Mouse (Mus musculus): ENCODE measurements around the gene Havcr2. TPM values are rescaled to one million over a fixed set of nuclear protein-coding genes. Genes with fewer than 3 reads are reported as not detected.
"Not testable (repeated sequence)": the region's sequence is repeated elsewhere in the genome, so short reads cannot be mapped to it uniquely, and the experiment has no call there.

Havcr2 gene
- polyA plus RNA-seq, 2 experiments: 0.14 to 0.31 TPM

DNA sequence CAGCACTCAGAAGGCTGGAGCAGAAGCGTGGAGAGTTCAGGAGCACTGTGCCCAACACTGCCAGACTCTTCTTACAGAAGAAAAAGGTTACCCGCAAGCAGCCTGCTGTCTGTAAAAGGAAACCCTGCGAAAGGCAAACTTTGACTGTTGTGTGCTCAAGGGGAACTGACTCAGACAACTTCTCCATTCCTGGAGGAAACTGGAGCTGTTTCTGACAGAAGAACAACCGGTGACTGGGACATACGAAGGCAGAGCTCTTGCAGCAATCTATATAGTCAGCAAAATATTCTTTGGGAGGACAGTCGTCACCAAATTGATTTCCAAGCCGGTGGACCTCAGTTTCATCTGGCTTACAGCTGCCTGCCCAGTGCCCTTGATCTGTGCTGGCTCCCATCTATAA lies 25.8 kb downstream of the Havcr2 start:
- H3K4me3 ChIP-seq (replicated peaks; ENCODE audit: low read length): no peak overlapping the region
- no peak for ATAC-seq (ENCODE audit: low FRiP score, low read depth)
- WGBS: 47% methylated on average over 7 of the region's 7 CpGs

DNA sequence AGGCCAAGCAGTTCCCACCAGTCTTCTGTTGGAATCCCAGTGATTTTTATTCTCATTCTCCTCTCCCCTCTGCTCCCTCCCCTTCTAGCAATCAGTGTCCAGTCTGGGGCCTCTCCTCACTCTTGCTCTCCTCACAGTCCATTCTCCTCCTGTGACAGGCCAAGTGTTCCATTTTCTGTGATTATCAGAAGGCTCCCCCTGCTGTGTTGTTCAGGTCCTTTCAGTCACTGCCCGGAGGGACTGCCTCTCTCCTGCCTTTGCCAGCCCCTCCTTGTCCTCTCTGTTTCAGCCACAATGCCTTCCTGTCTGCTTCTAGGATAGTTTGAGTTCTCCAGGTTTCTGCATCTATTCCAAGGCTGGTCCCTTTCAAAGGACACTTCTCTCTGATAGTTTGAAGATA lies 33.5 kb downstream of the Havcr2 start:
- WGBS: 6% methylated on average over 1 of the region's 1 CpGs

More for the DNA sequence above, 25.8 kb downstream of the Havcr2 start:
- Histone ChIP-seq H3K4me1 (ENCODE audit: control insufficient read depth, insufficient read depth, low read length) (no peaks in the 10 kb centered on the region), H3K9ac (ENCODE audit: low read depth, low read length, severe bottlenecking) (no peak overlapping the region), H3K4me2 (replicated peaks; ENCODE audit: low read depth, low read length, severe bottlenecking) (no peak overlapping the region), H3K9me3 (ENCODE audit: control insufficient read depth, low read length) (no peaks in the 10 kb centered on the region), H3K36me3 (ENCODE audit: control insufficient read depth, insufficient read depth, low read length) (no peaks in the 10 kb centered on the region), H3K27me3 (ENCODE audit: control insufficient read depth, insufficient read depth, low read length) (no peaks in the 10 kb centered on the region), H3K27ac (replicated peaks; ENCODE audit: low read depth, low read length) (no peak overlapping the region)
- TF ChIP-seq POLR2A (IDR thresholded peaks at IDR 0.05; ENCODE audit: borderline replicate concordance, extremely low read depth, insufficient read depth, insufficient read length): no peak
- no peak for DNase-seq (ENCODE audit: low spot score)

DNA sequence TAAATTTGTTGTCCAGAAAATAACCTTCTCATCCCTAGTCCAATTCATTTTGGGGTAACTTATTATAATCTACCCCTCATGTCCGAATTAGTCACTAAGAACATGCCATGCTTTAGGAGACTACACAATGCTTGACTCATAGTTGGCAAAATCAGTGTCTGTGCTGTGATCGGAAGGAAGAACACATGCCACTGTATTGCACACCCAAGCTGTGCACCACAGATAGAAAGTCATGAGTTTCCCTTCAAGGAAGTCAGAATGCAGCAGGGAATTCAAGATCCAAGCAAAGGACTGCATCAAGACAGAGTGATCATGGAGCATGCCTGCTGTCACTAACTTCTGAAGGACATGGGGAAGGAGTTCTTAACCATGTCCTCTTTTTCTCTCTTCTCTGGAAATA lies 33.9 kb downstream of the Havcr2 start:
- Histone ChIP-seq H3K4me3 (replicated peaks; ENCODE audit: low read length) (no peak overlapping the region), H3K9ac (ENCODE audit: low read depth, low read length, severe bottlenecking) (no peak overlapping the region), H3K4me2 (replicated peaks; ENCODE audit: low read depth, low read length, severe bottlenecking) (no peak overlapping the region), H3K36me3 (ENCODE audit: control insufficient read depth, insufficient read depth, low read length) (no peaks in the 10 kb centered on the region), H3K27ac (replicated peaks; ENCODE audit: low read depth, low read length) (no peak overlapping the region), H3K9me3 (ENCODE audit: control insufficient read depth, low read length) (no peaks in the 10 kb centered on the region), H3K27me3 (ENCODE audit: control insufficient read depth, insufficient read depth, low read length) (no peaks in the 10 kb centered on the region), H3K4me1 (ENCODE audit: control insufficient read depth, insufficient read depth, low read length) (no peaks in the 10 kb centered on the region)
- no peak for DNase-seq (ENCODE audit: low spot score)
- WGBS: 83% methylated on average over 2 of the region's 2 CpGs
- TF ChIP-seq POLR2A (IDR thresholded peaks at IDR 0.05; ENCODE audit: borderline replicate concordance, extremely low read depth, insufficient read depth, insufficient read length): no peak
- no peak for ATAC-seq (ENCODE audit: low FRiP score, low read depth)

More for the DNA sequence above, 33.5 kb downstream of the Havcr2 start:
- Histone ChIP-seq H3K27ac (replicated peaks; ENCODE audit: low read depth, low read length) (no peak overlapping the region), H3K4me2 (replicated peaks; ENCODE audit: low read depth, low read length, severe bottlenecking) (no peak overlapping the region), H3K36me3 (ENCODE audit: control insufficient read depth, insufficient read depth, low read length) (no peaks in the 10 kb centered on the region), H3K27me3 (ENCODE audit: control insufficient read depth, insufficient read depth, low read length) (no peaks in the 10 kb centered on the region), H3K4me1 (ENCODE audit: control insufficient read depth, insufficient read depth, low read length) (no peaks in the 10 kb centered on the region), H3K4me3 (replicated peaks; ENCODE audit: low read length) (no peak overlapping the region), H3K9ac (ENCODE audit: low read depth, low read length, severe bottlenecking) (no peak overlapping the region), H3K9me3 (ENCODE audit: control insufficient read depth, low read length) (no peaks in the 10 kb centered on the region)
- no peak for ATAC-seq (ENCODE audit: low FRiP score, low read depth)
- no peak for TF ChIP-seq POLR2A (IDR thresholded peaks at IDR 0.05; ENCODE audit: borderline replicate concordance, extremely low read depth, insufficient read depth, insufficient read length)
- no peak for DNase-seq (ENCODE audit: low spot score)

DNA sequence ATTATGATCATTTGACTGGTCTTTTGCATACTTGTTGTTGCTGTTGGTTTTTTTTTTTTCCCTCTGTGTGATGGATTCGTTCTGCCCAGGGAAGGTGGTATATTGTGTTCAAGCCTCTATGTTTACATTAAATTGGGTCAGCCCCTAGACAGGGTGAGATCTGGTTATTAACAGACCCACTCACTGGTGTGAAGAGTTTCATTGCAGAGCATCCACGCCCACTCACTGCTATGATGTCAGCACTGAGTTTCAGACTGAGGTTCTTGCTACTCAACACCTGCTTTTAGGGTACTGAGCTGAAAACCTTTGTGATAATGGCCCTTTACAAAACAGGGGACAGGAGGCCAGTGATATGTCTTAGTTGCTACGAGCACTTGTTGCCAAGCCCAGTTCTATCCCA lies 52.4 kb downstream of the Havcr2 start:
- TF ChIP-seq POLR2A (IDR thresholded peaks at IDR 0.05; ENCODE audit: borderline replicate concordance, extremely low read depth, insufficient read depth, insufficient read length): no peak
- no peaks in the 10 kb centered on the region for H3K4me1 ChIP-seq (ENCODE audit: control insufficient read depth, insufficient read depth, low read length)
- no peaks in the 10 kb centered on the region for H3K9me3 ChIP-seq (ENCODE audit: control insufficient read depth, low read length)
- H3K27me3 ChIP-seq (ENCODE audit: control insufficient read depth, insufficient read depth, low read length): no peaks in the 10 kb centered on the region
- no peak overlapping the region for H3K27ac ChIP-seq (replicated peaks; ENCODE audit: low read depth, low read length)
- H3K36me3 ChIP-seq (ENCODE audit: control insufficient read depth, insufficient read depth, low read length): no peaks in the 10 kb centered on the region
- no peak overlapping the region for H3K9ac ChIP-seq (ENCODE audit: low read depth, low read length, severe bottlenecking)
- 74% methylated on average over 3 of the region's 3 CpGs for WGBS
- no peak overlapping the region for H3K4me3 ChIP-seq (replicated peaks; ENCODE audit: low read length)
- H3K4me2 ChIP-seq (replicated peaks; ENCODE audit: low read depth, low read length, severe bottlenecking): no peak overlapping the region
- ATAC-seq (ENCODE audit: low FRiP score, low read depth) (no peak), DNase-seq (ENCODE audit: low spot score) (no peak)

DNA sequence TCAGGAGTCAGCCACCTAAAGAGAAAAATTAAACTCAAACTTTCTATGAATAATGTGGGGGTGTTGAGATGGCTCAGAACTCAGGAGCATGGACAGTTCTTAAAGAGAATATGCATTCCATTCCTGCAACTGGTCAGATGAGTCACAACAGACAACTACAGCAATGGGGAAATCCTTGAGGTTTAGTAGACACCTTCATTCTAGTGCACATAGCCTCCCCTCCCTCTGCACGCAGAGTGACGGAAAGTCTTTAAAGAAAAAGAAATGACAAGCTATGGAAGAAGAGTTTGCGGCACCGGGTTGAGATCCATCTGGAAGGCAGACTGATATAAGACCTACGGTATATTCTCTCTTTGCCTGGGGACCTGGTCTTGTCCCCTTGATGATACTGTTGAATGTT lies 55.2 kb downstream of the Havcr2 start:
- Histone ChIP-seq H3K36me3 (ENCODE audit: control insufficient read depth, insufficient read depth, low read length) (no peaks in the 10 kb centered on the region), H3K4me2 (replicated peaks; ENCODE audit: low read depth, low read length, severe bottlenecking) (no peak overlapping the region), H3K9me3 (ENCODE audit: control insufficient read depth, low read length) (no peaks in the 10 kb centered on the region), H3K4me1 (ENCODE audit: control insufficient read depth, insufficient read depth, low read length) (no peaks in the 10 kb centered on the region), H3K9ac (ENCODE audit: low read depth, low read length, severe bottlenecking) (no peak overlapping the region), H3K27me3 (ENCODE audit: control insufficient read depth, insufficient read depth, low read length) (no peaks in the 10 kb centered on the region), H3K27ac (replicated peaks; ENCODE audit: low read depth, low read length) (no peak overlapping the region), H3K4me3 (replicated peaks; ENCODE audit: low read length) (no peak overlapping the region)
- ATAC-seq (ENCODE audit: low FRiP score, low read depth): no peak
- TF ChIP-seq POLR2A (IDR thresholded peaks at IDR 0.05; ENCODE audit: borderline replicate concordance, extremely low read depth, insufficient read depth, insufficient read length): no peak
- DNase-seq (ENCODE audit: low spot score): no peak
- 98% methylated on average over 5 of the region's 5 CpGs for WGBS

DNA sequence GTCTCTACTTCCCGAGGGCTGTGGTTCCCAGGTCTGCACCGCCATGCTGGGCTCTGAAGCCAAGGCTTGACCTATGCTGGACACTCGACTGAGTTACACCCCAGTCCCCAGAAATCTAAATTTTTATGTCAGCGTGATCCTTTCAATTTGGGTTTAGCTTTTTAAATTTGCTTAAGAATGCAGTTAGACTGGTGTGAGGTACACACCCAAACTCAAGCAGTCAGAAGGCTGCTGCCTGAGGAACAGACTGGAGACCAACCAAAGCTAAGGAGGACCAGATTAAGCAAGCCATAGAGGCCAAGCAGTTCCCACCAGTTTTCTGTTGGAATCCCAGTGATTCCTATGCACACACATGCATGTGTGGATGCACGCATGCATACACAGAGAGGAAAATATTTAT lies 66.6 kb downstream of the Havcr2 start:
- not testable (repeated sequence) for DNase-seq (ENCODE audit: low spot score); H3K27ac ChIP-seq (replicated peaks; ENCODE audit: low read depth, low read length); ATAC-seq (ENCODE audit: low FRiP score, low read depth); H3K4me2 ChIP-seq (replicated peaks; ENCODE audit: low read depth, low read length, severe bottlenecking); H3K9me3 ChIP-seq (ENCODE audit: control insufficient read depth, low read length); H3K36me3 ChIP-seq (ENCODE audit: control insufficient read depth, insufficient read depth, low read length); H3K4me1 ChIP-seq (ENCODE audit: control insufficient read depth, insufficient read depth, low read length); H3K9ac ChIP-seq (ENCODE audit: low read depth, low read length, severe bottlenecking); H3K27me3 ChIP-seq (ENCODE audit: control insufficient read depth, insufficient read depth, low read length); H3K4me3 ChIP-seq (replicated peaks; ENCODE audit: low read length)
- 85% methylated on average over 5 of the region's 5 CpGs for WGBS

Data from limb, embryonic 14.5 days (tissue).